Mouse (Mus musculus) limb, embryonic 10.5 days (tissue): ENCODE measurements around the gene Zfp462. TPM values are rescaled to one million over a fixed set of nuclear protein-coding genes. Genes with fewer than 3 reads are reported as not detected.
A peak's percentile ranks its signal among the peaks of the same experiment; 100 is the strongest.
"Not testable (repeated sequence)": the region's sequence is repeated elsewhere in the genome, so short reads cannot be mapped to it uniquely, and the experiment has no call there.

Experiments used
- DNase-seq: peaks from one replicate; pipeline ENCODE4 v3.0.0-alpha.2; 2017; ENCODE audit warnings: low spot score
- H3K27ac ChIP-seq: fragments of 300-500 bp; sonication (generic); 2 replicates; pipeline ENCODE4 v1.5.1; 2016; ENCODE audit warnings: mild to moderate bottlenecking
- H3K27me3 ChIP-seq: fragments of 300-500 bp; sonication (generic); 2 replicates; pipeline ENCODE4 v1.6.1; 2016; ENCODE audit warnings: low read depth, mild to moderate bottlenecking; ENCODE audit not compliant: poor library complexity, severe bottlenecking
- H3K36me3 ChIP-seq: fragments of 300-500 bp; sonication (generic); 2 replicates; pipeline ENCODE4 v1.6.1; 2016; ENCODE audit warnings: mild to moderate bottlenecking, moderate library complexity
- H3K4me1 ChIP-seq: fragments of 300-500 bp; sonication (generic); 2 replicates; pipeline ENCODE4 v1.6.1; 2016
- H3K4me3 ChIP-seq: fragments of 300-500 bp; sonication (generic); 2 replicates; pipeline ENCODE4 v1.5.1; 2016; ENCODE audit warnings: mild to moderate bottlenecking, moderate library complexity
- H3K9me3 ChIP-seq: fragments of 300-500 bp; sonication (generic); replicated peaks from 2 replicates; pipeline ENCODE4 v1.6.1; 2016; ENCODE audit warnings: mild to moderate bottlenecking
- WGBS: fragments of 180-500 bp; shearing (Covaris S2); methylation state at CpG from one replicate; pipeline ENCODE4 v1.1.7; 2016; 5-methylcytosine and 5-hydroxymethylcytosine counted together
- polyA plus RNA-seq: library from polyadenylated mRNA; unstranded; fragments of >200 nt; fragmentation: Nextera tagmentation; extraction: Ambion mirVana; gene quantifications from 2 replicates; pipeline ENCODE4 v1.2.1, GENCODE M21; 2016

Zfp462 gene
- polyA plus RNA-seq, 1 experiment from 2014 or later = 10.3 TPM

DNA sequence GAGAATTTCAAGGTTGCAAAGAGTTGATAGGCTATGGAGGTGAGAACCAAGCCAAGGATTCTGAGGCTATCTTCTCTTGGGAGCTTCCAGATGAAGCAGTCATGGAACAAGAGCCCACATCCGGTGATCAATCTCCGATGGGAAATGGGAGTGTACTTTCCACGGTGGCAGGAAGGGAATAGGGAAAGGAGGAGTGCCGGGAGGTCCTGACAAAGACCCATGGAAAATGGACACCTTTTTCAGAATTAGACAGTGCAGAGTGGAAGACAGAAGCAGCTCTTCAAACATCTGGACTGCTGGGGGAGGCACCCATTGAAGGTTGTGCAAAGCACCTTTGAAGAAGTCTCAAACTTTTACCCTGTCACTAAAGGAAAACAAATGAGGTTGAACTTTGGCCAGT lies 41.8 kb downstream of the Zfp462 start:
- peaks cover 4% of the 10 kb centered on the region; the same call in 1 of the 2 replicates for H3K4me1 ChIP-seq
- peaks cover 35% of the 10 kb centered on the region for H3K36me3 ChIP-seq
- no peaks in the 10 kb centered on the region for H3K27me3 ChIP-seq
- no peak overlapping the region for H3K27ac ChIP-seq
- no peaks in the 10 kb centered on the region for H3K9me3 ChIP-seq
- no peak for DNase-seq
- H3K4me3 ChIP-seq = no peak overlapping the region
- WGBS = 79% methylated on average over 4 of the region's 4 CpGs

GRCm38 (mm10) chr4:54987256-54987655 lies 42.4 kb downstream of the Zfp462 start:
- DNase-seq = no peak
- Histone ChIP-seq H3K9me3 (no peaks in the 10 kb centered on the region), H3K27me3 (no peaks in the 10 kb centered on the region), H3K4me1 (no peaks in the 10 kb centered on the region), H3K36me3 (peaks cover 35% of the 10 kb centered on the region), H3K27ac (no peak overlapping the region), H3K4me3 (no peak overlapping the region)
- 60% methylated on average over 3 of the region's 3 CpGs for WGBS

DNA sequence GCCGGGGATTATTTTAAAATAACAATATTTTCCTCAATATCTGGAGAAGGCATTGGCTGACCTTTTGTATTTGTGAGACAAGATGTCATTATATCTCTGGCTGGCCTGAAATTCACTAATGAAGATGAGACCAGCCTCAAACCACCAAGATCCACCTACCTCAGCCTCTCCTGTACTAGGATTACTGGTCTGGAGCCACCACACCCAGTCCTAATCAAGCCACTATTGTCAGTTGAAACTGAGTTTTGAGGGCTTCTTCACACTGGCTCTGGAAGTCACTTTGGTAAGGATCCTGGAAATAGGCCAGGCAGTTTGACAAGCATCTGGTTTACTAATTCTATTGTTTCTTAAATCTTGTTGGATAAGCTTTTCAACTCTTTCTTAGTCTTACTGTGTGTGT lies 43.1 kb downstream of the Zfp462 start:
- Histone ChIP-seq H3K27ac (no peak overlapping the region), H3K9me3 (no peaks in the 10 kb centered on the region), H3K4me3 (no peak overlapping the region), H3K4me1 (no peaks in the 10 kb centered on the region), H3K36me3 (peaks cover 31% of the 10 kb centered on the region), H3K27me3 (no peaks in the 10 kb centered on the region)
- DNase-seq = no peak
- WGBS = 95% methylated on average over 1 of the region's 1 CpGs

- Histone ChIP-seq H3K4me1 (no peaks in the 10 kb centered on the region), H3K36me3 (peaks cover 38% of the 10 kb centered on the region), H3K9me3 (no peaks in the 10 kb centered on the region), H3K4me3 (no peak overlapping the region), H3K27ac (no peak overlapping the region), H3K27me3 (no peaks in the 10 kb centered on the region)
- DNase-seq = no peak
- 64% methylated on average over 5 of the region's 5 CpGs for WGBS
Measured at GRCm38 (mm10) chr4:54991973-54992372, 47.1 kb downstream of the Zfp462 start.

DNA sequence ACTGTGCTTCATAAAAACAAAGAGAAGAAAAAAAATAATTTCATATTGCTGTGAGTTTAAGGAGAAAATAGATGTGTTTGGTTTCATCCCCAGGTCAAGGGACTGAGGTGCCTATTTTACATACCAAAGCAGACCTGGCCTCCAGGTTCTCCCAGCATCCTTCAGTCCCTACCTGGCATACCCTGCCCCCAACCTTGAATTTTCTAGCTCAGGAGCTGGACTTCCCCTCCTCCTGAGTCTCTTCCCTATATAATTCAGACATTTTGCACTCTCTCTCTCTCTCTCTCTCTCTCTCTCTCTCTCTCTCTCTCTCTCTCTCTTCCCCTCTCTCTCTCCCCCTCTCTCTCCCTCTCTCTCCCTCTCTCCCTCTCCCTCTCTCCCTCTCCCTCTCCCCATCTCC lies 48.2 kb downstream of the Zfp462 start:
- not testable (repeated sequence) for H3K4me1 ChIP-seq, H3K27ac ChIP-seq, H3K27me3 ChIP-seq, DNase-seq, H3K4me3 ChIP-seq, H3K9me3 ChIP-seq
- H3K36me3 ChIP-seq = peaks cover 41% of the 10 kb centered on the region

DNA sequence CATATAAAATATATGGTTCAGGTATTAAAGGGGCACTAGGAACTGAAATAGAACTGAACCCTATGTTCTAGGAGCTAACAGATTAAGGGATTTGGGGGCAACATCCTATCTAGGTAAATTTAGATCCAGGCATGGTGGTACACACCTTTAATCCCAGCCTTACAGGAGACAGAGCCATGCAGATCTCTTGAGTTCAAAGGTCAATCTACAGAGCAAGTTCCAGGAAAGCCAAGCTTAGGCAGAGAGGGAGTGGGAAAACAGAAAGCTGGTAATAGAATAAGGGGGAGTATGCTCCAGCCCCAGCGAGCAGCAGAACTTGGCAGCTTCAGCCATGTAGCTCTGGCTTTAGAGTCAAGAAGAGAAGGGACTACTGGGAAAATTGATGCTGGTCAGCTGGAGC lies 50.4 kb downstream of the Zfp462 start:
- Histone ChIP-seq H3K27me3 (no peaks in the 10 kb centered on the region), H3K4me1 (no peaks in the 10 kb centered on the region), H3K27ac (no peak overlapping the region), H3K9me3 (no peaks in the 10 kb centered on the region), H3K4me3 (no peak overlapping the region), H3K36me3 (peaks cover 46% of the 10 kb centered on the region)
- 80% methylated on average over 1 of the region's 1 CpGs for WGBS
- no peak for DNase-seq

DNA sequence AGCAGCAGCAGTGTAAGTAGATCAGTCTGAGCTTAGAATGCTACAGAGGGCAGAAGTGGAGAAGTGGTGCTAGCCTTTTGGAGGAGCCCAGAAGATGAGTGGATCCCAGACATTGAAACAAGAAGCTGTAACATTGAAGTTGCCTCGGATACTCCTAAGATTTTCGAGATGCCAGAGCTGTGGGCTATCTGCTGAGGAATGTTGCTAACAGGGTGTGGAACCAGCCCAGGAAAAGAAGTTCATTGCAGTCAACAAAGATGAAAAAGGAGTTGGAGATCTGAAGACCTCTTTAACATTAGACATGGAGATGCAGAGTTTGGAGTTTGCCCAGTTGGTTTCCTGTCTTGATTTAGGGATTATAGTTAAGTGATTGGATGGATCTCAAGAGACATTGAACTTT lies 51.2 kb downstream of the Zfp462 start:
- no peaks in the 10 kb centered on the region for H3K27me3 ChIP-seq
- 90% methylated on average over 2 of the region's 2 CpGs for WGBS
- H3K36me3 ChIP-seq = peaks cover 45% of the 10 kb centered on the region
- no peak overlapping the region for H3K4me3 ChIP-seq
- no peak overlapping the region for H3K27ac ChIP-seq
- no peaks in the 10 kb centered on the region for H3K4me1 ChIP-seq
- H3K9me3 ChIP-seq = no peaks in the 10 kb centered on the region
- DNase-seq = no peak

DNA sequence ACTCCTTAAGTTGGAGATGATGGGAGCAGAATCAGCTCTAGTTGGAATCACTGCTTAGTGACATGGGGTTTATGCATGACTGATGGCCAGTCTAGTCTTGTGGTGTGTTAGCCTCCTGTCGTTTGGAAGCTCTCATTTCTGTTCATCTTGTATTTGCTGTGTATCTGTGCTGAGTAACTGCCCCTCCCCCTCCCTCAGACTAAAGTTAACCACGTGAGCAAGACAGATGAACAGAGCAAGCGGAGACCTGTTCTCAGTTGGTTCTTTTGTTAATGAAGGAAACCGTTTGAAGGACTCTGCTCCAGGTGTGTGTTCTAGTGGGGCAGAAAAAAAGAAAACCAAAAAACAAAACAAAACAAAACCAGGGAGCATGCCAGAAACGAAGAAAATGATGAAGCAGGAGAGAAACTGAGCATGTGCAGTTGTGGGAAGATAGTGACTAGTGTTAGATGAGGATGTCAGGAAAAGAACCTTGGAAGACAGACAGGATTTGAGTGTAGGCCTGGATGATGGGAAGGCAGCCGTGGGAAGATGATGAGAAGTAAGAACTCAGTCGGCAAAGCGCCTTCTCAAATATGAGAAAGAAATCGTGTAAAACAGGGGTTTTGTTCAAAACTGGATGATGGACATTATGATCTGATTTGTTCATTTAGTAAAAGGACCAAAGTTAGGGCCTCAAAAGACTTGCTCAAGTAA lies 53.4 kb downstream of the Zfp462 start:
- Histone ChIP-seq H3K9me3 (no peaks in the 10 kb centered on the region), H3K4me3 (no peak overlapping the region), H3K27me3 (no peaks in the 10 kb centered on the region), H3K27ac (no peak overlapping the region), H3K4me1 (no peaks in the 10 kb centered on the region), H3K36me3 (peaks cover 57% of the 10 kb centered on the region)
- no peak for DNase-seq
- 87% methylated on average over 9 of the region's 9 CpGs for WGBS

DNA sequence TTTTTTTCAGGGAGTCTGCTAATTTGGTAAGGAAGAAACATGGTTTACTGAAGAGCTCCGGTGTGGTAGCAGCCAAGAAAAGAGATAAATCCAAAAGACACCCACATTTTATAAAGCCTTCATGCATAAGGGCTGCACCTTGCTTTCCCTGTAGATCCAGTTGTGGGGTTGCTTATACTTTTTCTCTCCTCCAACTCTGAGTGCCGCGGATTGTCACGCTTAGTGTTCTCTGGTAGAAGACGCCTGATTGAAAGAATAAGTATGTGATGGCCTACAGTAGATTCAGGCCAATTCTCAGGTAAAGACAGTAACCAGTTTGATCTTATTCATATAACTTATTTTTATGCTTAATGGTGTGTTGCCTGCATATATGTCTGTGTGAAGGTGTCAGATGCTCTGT lies 54.7 kb downstream of the Zfp462 start:
- H3K27ac ChIP-seq = no peak overlapping the region
- DNase-seq = no peak
- no peaks in the 10 kb centered on the region for H3K9me3 ChIP-seq
- no peaks in the 10 kb centered on the region for H3K27me3 ChIP-seq
- WGBS = 94% methylated on average over 5 of the region's 5 CpGs
- H3K4me1 ChIP-seq = peaks cover 6% of the 10 kb centered on the region
- H3K4me3 ChIP-seq = no peak overlapping the region
- H3K36me3 ChIP-seq = peaks cover 58% of the 10 kb centered on the region

- H3K27ac ChIP-seq = no peak overlapping the region
- WGBS = 89% methylated on average over 3 of the region's 3 CpGs
- no peak overlapping the region for H3K4me3 ChIP-seq
- no peak for DNase-seq
- peaks cover 24% of the 10 kb centered on the region for H3K4me1 ChIP-seq
- H3K36me3 ChIP-seq = peaks cover 43% of the 10 kb centered on the region
- no peaks in the 10 kb centered on the region for H3K27me3 ChIP-seq
- H3K9me3 ChIP-seq = no peaks in the 10 kb centered on the region
Measured at GRCm38 (mm10) chr4:55001386-55001785, 56.5 kb downstream of the Zfp462 start.

GRCm38 (mm10) chr4:55003128-55003527 lies 58.3 kb downstream of the Zfp462 start:
- H3K4me1 ChIP-seq = peaks cover 28% of the 10 kb centered on the region
- H3K27ac ChIP-seq = no peak overlapping the region
- H3K27me3 ChIP-seq = no peaks in the 10 kb centered on the region
- DNase-seq = no peak
- 76% methylated on average over 6 of the region's 6 CpGs for WGBS
- H3K36me3 ChIP-seq = peaks cover 48% of the 10 kb centered on the region
- no peaks in the 10 kb centered on the region for H3K9me3 ChIP-seq
- no peak overlapping the region for H3K4me3 ChIP-seq

DNA sequence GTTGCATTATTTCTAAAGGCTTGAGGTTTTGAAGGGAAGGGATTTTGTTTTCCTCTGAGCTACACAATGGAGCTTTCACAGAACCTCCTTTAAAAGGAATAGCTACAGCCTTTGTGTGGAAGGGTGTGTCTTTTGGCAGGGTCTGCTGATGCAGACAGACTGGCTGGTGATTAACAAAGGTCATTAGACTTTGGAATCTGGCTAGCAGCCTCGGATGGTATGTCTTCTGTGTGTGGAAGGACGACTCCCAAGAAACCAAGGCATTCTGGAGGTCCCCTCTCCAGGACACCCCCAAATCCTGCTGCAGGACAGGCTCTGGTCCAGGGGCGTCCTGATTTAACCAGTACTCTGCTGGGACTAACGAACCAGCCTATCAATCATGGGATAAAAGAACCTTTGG lies 60.2 kb downstream of the Zfp462 start:
- Histone ChIP-seq H3K4me3 (peak overlapping the region; percentile 4; the same call in 1 of the 2 replicates), H3K9me3 (no peaks in the 10 kb centered on the region), H3K27ac (peak overlapping the region; percentile 79), H3K4me1 (peaks cover 28% of the 10 kb centered on the region), H3K27me3 (no peaks in the 10 kb centered on the region), H3K36me3 (peaks cover 61% of the 10 kb centered on the region)
- no peak for DNase-seq
- WGBS = 21% methylated on average over 4 of the region's 4 CpGs

DNA sequence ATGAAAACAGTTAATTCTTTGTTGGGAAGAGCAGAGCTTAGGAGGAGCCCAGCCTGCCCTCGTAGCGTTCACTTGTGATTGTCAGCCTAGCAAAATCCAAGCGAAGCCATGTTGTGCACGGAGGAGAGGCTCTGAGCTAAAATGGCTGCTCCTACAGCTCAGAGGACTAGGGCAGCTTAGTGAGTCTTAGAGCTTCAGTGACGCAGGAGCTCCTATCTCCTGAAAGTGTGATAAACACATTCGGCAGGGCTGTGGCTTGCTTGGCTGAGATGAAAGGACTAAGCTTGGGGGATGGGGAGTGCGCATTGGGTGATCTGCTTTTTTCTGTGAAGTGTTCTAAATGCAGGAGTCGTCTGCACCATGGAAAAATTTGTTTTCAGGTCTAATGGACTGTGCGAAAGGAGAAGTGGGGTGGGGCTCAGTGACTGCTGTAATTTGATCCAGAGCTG lies 60.7 kb downstream of the Zfp462 start:
- H3K27ac ChIP-seq = peak overlapping the region; percentile 79
- WGBS = 16% methylated on average over 9 of the region's 9 CpGs
- H3K27me3 ChIP-seq = no peaks in the 10 kb centered on the region
- H3K4me1 ChIP-seq = peaks cover 28% of the 10 kb centered on the region
- H3K36me3 ChIP-seq = peaks cover 66% of the 10 kb centered on the region
- peak; percentile 39 for DNase-seq
- peak overlapping the region; percentile 4; the same call in 1 of the 2 replicates for H3K4me3 ChIP-seq
- H3K9me3 ChIP-seq = no peaks in the 10 kb centered on the region

DNA sequence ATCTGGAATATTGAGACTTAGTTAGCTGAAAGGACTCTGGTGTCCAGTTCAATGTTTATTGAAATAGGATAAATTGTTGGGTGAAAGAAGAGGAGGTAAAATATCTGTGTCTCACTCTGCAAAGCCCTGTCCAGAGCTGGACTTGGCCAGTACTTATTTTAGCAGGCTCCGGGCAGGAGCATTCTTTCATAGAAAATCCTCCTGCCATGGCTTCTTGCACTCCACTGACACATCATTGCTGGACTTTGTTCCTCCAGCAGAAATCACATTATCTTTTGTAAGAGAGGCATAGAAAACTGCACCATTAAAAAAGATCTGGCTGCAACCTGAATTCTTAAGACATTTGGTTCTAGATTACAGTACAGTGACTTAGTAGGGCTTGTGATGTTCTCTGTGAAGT lies 61.2 kb downstream of the Zfp462 start:
- Histone ChIP-seq H3K27ac (peak overlapping the region; percentile 79; the same call in 1 of the 2 replicates), H3K27me3 (no peaks in the 10 kb centered on the region), H3K4me3 (no peak overlapping the region), H3K4me1 (peaks cover 28% of the 10 kb centered on the region), H3K9me3 (no peaks in the 10 kb centered on the region), H3K36me3 (peaks cover 70% of the 10 kb centered on the region)
- DNase-seq = no peak
- WGBS = 79% methylated on average over 1 of the region's 1 CpGs
